Mouse (Mus musculus): ENCODE measurements at regions not wholly inside any gene's neighbourhood (a gene's known extent, or its start where the extent isn't known, plus 50 kb on each side); places are given as distances from the start of the nearest gene placed in this dataset.

DNA sequence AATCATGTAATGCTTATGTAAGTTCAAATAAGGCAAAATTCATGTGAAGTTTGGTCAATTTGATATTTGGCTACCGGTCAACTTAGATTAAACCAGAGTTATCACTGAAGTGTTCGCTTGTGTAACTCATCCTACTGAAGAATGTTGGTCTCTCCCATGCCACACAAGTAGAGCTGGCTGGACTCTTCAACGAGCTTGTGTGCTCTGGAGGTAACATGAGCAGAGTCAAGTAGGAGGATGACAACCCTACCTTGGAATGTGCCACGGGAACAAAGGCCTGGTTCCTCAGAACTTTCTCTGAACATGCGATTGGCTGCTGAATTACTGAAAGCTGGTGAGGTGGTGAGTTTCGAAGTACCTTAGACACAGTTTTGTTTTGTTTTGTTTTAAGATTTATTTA is 190.5 kb upstream of the Lyplal1 start:
- TF ChIP-seq RCOR1 (IDR thresholded peaks at IDR 0.05; ENCODE audit: low read depth, low read length) (no peak), POLR2A (IDR thresholded peaks at IDR 0.05; ENCODE audit: control insufficient read depth in 1 of 2, insufficient read depth in 1 of 2, low read depth in 1 of 2, low read length in 2 of 2, poor library complexity in 1 of 2) (no peak), MYB (IDR thresholded peaks at IDR 0.05; ENCODE audit: low read depth, low read length) (no peak), NELFE (IDR thresholded peaks at IDR 0.05; ENCODE audit: low read depth, low read length) (no peak)

Measured in MEL (cell line).